Mouse (Mus musculus): ENCODE results near the gene Stat6.

Stat6 gene

DNA sequence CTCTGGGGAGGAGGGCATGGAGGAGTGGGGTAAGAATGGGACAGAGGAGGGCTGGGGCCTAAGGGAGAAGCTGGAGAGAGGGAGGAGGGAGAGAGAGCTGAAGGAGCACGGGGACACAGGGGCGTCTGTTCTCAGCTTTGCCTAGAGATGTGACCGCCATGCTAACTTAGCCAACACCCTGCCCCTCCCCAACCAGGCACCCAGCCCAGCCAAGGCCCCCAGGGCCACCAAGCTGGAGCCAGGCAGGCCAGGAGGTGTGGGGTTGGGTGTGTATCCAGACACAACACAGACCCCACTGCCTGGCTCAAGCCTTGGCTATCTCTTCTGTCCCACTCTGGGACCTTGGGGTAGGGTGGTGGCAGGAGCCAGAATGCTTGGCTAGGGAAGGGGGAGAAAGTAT, 27.2 kb upstream of the Stat6 start:
- DNase-seq (ENCODE audit: low spot score) = no peak

DNA sequence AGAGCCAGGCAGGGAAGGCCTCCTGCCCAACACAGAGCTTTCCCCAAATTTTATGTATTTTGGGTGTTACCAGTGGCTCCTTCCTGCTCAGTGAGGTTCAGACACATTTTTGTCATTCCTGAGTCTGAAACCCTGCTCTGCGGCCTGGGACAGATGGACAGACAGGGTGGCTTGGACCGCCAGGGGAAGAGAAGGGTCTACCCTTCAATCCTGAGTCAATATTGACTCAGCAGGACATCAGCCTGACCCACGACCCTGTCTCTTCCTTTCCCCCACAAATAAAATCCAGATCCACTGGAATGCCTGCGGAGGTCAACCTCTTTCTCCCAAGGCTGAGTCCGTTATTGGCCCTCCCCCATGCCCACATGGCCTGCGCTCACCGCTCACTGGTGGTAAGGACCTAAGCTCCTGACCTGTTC, 26.5 kb upstream of the Stat6 start:
- DNase-seq (ENCODE audit: low spot score) = no peak

DNA sequence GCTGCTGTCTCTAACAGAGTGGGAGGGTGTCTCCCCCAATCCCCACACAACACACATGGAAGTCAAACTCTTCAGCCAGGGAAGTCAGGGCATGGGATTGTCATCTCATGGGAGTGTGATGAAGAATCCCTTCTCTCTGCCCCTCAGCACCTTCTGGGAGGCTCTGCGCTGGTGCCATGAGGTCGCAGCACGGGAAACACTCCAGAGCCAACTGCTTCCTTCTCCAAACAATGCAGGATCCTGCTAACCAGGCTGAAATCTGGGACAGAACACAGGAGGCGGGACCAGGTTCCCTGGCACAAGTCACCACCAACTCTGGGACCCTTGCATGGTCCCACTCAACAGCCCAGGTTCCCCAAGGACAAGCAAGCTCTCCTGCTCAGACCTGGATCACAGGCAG, 25.5 kb upstream of the Stat6 start:
- no peak for DNase-seq (ENCODE audit: low spot score)

DNA sequence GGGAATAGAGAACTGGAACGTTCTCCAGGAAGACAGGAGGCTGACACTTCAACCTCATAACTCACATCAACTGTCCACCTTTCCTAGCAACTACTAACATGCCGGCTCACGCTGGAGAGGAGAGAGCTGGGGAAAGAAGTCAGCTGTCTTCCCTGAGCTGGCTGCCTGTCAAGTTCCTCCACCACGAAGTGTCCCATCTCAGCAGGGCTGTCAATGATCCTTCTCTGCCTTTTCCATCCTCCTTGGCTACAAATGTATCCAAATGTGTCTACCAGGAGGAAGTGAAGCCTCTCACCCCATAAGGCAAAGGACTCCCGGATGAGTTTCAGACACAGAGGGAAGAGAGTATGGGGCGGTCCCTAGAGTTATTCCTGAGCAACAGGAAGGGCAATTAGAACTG, 24.6 kb upstream of the Stat6 start:
- no peak for DNase-seq (ENCODE audit: low spot score)

DNA sequence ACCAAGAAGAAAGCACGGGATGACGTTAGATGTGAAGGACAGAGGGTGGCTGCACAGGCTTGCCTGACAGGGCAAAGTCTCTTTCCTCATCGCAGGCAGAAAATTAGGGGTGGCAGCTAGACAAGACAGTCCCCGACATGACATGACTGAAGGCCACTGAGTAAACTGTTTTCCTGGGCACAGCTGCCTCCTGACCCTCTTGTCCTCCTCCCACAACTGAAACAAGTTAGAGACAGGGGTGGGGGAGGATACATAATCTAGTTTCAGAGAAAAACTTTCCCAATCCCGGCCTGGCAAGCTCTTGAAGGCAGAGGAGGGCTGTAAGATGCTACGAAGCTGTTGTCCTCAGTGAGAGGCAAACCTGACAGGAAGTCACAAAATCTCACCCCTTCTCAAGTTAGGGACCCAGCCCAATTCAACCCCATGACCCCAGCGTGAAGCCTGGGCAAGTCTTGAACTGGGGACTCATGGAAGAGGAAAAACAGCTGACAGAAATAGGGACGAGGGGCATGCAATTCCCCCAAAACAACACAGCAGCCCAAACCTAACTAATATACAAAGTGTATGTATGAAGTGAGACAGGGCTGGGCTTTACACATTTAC, 23.6 kb upstream of the Stat6 start:
- no peak for DNase-seq (ENCODE audit: low spot score)

DNA sequence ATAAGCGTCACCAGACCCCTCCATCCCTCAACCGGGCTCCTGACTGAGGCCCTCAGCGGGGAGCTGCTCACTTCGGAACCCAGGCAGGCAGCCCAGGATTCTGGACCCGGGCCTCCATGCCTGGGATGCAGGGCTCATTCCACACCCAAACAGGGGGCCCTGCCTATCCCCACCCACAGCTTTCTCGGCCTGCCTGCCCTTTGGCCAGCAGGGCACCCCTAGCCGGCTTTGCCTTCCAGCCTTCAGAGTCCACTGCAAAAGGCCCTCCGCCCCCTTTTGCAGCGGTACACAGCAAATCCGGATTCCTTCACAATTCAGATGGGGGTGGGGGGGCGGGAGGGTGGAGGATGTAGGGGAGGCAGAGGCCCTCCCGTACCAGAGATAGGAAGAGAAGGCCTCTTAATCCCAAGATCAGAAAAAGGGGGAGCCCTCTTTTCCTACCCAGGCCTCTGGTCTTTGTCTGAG, 22.8 kb upstream of the Stat6 start:
- DNase-seq (ENCODE audit: low spot score) = no peak

DNA sequence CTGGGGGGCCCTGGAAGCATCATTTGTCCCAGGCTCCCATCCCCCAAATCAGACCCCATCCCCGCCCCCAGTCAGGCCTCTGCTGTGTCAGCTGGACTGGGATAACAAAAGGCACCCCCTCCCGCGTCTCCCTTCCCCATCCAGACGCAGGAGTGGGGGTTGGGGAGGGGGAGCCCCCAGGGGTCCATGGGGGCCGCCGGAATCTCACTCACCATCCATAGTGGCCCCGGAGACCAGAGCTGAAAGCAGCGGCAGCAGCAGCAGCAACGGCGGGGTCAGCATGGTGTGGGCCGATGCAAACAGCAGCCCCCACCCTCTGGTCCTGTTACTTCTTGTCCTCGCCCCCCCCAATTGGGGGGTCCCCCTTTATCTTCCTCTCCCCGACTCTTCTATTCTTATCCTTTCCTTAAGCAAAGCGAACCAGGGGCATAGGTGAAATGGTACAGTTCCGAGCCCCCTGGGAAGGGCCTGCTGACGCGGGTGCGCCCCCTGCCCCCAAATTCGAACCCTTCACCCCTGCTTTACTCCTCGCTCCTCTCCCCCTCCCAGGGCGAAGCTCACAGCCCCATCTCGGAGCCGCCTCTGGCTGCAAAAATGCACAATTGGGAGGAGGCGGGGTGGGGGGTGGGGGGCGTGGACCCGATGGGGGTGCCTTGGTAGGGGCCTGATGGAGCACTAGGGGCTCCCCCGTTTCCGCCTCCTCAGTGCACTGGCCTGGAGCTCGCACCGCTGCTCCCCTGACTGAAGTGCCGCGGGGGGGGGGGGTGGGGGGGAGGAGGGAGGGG, 22.2 kb upstream of the Stat6 start, which contains the start of gene Lrp1:
Gene Lrp1 (minus strand): TSS at position 743 of the 785 bp plus-strand sequence.
- no peak for DNase-seq (ENCODE audit: low spot score)

DNA sequence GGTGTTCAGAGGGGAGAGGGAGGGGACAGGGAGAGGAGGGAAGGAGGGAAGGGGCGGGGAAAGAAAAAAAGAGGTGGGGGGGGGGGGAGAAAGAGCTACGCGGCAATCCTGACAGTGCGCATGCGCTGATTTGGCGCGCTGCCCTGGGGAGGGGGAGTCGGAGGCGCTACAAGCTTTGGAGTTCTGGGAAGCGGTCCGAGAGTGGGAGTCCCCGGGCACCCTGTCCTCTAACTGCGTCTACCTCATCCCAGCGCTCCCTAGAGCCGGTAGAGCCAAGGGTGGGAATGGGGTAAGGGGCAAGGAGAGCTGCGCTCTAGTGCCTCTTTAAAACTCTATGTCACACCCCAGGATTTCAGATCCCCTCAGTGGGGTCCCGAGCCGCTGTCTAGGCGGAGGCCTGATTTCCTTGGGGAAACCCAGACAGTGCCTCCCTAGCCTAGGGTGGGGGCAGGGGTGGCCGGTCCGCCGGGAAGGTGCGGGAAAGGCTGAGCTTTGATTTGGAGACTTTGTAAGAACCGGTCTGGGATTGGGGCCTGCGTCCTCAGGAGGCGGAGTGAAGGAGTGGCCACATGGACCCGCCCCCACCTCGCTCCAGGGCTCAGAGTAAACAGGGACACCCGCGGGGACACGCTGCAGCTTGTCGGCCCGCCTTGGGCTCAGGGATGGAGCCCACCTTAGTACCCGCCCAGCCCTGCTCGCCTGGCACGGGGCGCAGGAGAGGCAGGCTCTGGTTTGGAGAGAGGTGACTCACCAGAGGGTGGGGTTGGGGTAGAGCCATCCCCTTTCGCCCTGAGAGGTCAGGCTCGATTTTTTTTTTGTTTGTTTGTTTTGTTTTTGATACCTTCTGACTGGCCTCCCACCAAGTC, 21.4 kb upstream of the Stat6 start:
- peak; percentile 93 for DNase-seq (ENCODE audit: low spot score)

DNA sequence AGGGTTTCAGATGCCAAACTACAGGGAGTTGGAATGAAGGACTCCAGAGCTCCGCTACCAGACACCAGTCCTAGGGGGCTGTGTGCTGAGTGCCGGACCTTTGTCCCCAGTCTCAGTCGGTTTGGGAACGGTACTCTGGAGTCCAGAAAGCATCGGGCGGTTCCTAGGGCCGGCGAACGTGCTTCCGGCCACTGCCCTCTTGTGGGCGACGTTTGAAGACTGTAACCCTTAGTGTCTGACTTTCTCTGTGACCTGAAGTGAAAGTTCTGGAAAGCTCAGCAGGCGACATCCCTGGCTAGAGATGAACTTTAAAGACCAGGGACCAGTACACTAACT, 20.8 kb upstream of the Stat6 start:
- DNase-seq (ENCODE audit: low spot score) = peak; percentile 84

DNA sequence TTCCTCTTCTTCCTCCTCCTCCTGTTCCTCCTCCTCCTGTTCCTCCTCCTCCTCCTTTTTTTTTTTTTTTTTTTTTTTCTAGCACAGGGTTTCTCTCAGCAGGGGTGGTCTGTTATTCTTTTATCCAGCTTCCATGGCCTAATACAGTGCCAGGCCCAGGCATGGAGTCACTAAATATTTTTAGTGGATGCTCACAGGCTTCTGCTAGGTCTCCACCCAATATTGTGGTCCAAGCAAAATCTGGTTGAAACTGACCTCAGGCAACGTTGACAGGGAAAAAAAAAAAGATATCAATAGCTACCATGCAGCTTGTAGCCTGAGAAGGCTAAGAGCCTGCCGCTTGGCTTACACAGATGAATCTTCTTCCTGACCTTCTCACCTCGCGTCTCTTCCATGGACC, 20.1 kb upstream of the Stat6 start:
- DNase-seq (ENCODE audit: low spot score) = no peak

DNA sequence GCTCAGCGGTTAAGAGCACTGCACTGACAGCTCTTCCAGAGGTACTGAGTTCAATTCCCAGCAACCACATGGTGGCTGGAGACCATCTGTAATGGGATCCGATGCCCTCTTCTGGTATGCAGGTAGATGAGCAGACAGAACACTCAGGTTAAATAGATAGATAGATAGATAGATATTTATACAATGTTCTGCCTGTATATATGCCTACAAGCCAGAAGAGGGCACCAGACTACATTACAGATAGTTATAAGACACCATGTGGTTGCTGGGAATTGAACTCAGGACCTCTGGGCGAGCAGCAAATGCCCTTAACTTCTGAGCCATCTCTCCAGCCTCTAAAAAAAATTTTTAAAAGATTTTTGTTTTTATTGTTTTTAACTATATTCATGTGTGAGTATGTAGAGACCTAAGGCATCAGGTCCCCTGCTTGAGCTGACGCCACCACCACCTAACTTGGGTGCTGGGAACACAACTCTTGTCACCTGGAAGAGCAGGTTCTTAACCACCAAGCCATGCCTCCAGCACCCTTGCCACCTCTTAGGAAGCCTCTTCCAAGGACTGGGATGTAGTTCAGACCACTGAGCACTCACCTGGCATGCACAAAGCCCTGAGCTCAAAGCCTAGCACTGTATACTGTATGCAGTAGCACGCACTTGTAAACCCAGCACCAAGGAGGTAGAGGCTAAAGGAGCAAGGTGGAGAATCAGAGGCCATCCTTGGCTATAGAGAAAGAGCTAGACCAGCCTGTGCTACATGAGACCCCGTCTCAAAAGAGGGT, 19.2 kb upstream of the Stat6 start:
- DNase-seq (ENCODE audit: low spot score) = no peak

DNA sequence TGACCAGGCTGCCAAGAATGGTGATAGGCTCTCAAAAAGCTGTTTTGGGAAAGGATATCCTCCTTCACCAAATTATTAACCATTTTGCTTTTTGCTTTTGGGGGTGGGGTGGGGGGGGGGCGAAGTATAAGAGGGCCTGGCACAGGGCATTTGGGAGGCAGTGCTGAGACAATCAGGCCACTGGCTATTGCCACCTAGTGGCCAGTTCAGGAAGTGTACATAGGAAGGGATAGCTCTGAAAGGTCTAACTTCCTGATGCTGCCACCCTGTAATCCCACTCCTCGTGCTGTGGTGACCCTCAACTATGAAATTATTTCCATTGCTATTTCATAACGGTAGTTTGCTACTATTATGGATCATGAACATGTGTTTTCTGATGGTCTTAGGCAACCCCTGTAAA, 16.4 kb upstream of the Stat6 start:
- DNase-seq (ENCODE audit: low spot score) = no peak

DNA sequence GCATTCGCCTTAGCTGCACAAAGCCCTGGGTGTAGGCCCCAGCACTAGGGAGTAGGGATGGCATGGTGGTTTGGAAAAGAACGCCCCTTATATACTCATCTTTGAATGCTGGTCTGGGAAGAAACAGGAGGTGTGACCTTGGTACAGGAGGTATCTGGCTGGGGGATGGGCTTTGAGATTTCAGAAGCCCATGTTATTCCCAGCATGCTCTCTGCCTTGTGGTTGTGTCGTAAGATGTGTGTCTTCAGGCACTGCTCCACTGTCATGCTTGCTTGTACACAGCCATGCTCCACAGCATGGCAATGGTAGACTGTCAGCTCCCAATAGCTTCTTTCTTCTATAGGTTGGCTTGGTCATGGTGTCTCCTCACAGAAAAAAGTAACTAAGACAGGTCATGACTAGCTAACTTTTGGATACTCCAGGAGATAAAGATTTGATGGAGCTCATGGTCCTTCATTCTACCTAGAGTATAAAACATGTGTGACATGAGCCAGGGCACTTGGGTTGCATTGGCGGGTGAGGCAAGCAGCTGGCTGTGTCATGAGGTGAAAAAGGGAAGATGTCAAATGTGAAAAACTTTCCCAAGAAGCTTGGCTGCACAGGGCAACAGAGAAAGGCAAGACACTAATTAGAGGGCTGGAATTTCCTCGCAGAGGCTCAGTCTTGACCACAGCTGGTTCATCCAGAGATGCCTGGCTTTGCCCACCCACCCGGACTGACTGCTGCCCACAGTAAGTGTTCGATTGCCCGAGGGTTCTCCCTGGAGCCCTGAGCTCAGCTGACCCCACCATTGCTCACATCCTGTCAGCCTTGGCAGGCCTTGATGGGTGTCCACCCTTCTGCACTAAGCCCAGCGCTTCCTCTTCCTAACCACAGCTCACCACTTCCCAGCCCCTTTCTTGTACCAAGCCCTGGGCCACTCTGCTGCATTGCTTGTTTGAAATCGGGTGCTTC, 11.2 kb upstream of the Stat6 start:
- DNase-seq (ENCODE audit: low spot score) = peak; percentile 61

DNA sequence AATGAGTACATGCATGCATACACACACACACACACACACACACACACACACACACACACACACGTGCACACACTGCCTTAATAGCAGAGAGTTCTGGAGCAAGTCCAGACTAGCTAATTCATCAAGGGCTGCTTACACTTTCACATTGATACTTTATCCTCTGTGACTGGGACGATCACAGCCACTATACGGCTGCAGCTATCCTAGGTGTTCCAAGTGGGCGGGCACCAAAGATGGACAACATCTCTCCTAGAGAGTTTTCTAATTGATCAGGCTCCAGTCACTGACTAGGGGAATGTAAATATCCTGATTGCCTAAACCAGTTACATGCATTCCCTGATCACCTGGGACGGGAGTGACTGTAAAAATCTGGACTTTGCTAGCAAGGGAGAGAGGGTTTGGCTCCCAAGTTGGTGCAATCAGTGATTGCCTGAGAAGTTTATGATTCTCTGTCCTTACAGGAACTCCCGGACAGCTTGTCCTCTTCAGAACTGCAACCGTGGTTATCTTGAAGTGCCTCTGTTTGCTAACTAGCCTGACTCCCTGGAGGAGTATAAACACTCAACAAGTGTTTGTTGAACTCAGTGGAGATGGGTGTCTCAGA, 10.0 kb upstream of the Stat6 start:
- no peak for DNase-seq (ENCODE audit: low spot score)

DNA sequence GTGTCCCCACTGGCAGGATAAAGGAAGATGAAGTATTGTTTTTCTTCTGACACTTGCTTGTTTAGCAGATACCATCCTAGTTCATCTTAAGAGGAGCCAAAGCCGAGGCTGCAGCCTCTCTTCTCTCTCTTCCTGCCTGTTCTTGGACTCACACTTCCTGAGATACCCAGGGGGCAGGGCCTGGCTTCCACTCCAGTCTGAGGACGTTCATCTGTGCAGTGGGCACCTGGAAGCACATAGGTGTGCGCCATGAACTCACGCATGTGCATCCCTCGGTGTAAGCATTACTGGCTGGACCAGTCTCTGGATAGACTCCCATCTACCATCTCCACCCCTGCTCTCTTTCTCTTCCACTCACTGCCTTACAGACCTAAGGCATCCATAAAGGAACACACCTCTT, 2.4 kb upstream of the Stat6 start:
- DNase-seq (ENCODE audit: low spot score) = no peak

DNA sequence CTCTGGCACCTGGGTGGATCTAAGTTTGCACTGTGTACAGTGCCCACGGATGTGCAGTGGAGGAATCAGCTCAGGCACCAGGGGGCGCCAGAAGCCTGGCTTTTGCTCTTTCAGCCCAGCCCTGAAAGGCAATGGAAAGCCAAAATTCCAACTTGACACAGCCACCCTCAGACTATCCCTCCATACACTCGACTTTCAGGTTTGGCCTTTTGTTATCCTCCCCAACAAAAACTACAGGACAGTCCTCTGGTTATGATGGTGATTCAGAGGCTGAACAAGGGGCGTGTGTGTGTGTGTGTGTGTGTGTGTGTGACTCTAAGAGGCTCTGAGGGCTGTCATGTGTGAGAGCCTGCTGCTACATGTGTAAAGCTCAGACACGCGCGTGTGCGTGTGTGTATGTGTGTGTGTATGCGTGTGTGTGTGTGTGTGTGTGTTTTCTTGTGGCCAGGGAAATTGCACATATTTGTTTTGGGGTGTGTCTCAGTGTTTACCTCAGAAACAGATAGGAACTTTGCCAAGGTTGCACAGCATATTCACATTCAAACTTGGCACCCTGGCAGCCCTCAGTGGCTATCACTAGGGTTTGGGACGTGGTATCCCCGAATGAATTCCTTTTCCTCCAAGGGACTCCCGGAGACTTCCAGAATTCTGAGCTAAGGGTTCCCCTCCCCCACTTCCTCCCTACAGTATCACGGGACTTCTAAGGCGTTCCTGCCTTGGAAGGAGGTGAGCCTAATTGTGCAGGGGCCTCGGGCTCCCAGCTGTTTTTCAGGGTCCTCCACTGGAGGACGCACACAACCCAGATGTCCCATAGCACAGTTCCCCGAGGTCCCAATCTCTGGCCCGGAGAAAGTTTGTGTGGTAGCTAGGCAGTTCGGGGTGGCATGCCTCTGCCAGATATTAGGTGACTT, 670 bp upstream of the Stat6 start:
- DNase-seq (ENCODE audit: low spot score) = peak; percentile 91

DNA sequence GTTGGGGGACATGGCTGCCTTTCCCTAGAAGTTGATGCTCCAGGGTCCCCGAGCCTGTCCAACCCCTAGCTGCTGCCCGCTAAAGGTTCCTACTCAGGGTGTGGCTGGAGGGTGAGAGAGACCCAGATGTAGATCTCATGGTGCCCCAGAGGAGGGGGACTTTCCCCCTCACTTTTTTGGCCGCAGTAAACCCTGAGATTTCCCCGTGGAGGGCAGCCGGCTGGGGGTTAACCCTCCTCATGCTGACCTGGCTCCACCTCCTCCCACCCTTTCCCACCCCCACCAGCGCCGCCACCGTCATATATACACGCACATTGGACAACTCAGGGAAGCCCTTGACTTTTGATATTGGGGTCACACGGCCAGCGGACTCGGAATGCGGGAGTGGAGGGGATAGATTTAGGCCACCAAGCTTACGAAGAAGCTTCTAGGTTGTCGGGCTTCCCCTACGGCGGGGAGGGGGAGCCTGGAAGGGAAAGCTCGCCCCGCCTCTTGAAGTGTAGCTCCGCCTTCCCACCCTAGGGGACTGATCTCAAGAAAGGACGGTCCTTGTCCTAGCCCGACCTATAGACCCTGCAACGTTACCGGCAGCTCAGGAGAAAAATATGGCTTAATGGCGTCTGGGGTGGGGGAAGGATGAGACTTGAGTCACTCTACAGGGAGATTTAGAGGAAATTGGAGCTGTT, 910 bp downstream of the Stat6 start:
- peak; percentile 86 for DNase-seq (ENCODE audit: low spot score)

DNA sequence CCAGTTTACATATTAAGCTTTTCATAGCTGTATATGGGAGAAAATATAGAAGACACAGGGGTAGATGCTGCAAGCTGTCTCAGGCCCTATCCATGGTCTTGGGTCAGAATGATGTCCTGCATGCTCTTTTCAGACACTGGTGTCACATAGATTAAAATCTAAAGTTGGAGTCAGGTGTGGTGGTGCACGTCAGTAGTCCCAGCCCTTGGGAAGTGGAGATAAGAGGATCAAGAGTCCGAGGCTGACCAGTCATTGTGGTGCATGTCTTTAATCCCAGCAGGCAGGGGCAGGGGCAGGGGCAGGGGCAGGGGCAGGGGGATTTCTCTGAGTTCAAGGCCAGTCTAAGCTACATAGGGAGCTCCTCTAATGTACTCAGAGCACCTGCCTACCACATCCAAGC, 3.0 kb downstream of the Stat6 start:
- no peak for DNase-seq (ENCODE audit: low spot score)

Measured in lung, postnatal 25 days (tissue).